Mouse (Mus musculus) cerebellum, adult 11 months (tissue): ENCODE measurements around the gene Gm5483.
"Not testable (repeated sequence)": the region's sequence is repeated elsewhere in the genome, so short reads cannot be mapped to it uniquely, and the experiment has no call there.

Experiments used
- DNase-seq: peaks from one replicate; pipeline ENCODE4 v3.0.0; 2022

Gene Gm5483

DNA sequence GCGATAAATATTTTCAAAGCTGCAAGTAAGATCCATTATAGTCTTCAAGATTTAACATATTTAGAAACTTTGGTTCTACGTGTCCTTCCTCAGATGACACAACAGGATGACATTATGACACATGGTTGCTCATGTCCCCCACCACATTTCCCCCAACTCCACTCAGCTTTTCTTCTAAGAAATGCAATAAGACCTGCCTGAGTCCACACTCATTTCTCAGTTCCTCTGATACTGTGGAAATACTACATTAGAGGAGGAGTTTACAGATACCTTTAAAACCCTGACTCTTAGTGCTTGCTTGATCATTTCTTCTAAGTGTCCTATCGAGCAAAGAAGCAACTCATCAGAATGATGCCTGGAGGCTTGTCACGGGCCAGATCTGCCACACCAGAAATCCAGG is at the start of gene Gm5483:
Gm5483 (plus strand) TSS at position 301 of the 400 bp plus-strand sequence.
- DNase-seq: not testable (repeated sequence)

DNA sequence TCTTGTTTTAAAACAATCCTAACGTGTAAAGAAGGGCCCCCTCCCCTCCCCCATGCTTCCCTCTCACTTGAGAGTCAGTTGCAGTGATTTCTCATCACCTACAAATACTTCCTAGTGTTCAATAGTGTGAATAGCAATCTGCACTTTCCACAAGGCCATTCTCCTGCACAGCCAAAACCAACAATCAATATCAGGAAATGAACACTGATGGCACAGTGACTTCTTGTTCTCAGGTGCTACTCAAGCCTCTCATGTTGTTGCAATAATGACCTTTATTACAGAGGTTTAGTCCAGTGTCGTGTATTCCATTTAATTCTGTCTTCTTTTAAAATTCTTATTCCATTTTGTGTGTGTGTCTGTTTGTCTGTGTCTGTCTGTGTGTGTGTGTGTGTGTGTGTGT is 45.8 kb upstream of the Gm5483 start:
- DNase-seq: no peak

DNA sequence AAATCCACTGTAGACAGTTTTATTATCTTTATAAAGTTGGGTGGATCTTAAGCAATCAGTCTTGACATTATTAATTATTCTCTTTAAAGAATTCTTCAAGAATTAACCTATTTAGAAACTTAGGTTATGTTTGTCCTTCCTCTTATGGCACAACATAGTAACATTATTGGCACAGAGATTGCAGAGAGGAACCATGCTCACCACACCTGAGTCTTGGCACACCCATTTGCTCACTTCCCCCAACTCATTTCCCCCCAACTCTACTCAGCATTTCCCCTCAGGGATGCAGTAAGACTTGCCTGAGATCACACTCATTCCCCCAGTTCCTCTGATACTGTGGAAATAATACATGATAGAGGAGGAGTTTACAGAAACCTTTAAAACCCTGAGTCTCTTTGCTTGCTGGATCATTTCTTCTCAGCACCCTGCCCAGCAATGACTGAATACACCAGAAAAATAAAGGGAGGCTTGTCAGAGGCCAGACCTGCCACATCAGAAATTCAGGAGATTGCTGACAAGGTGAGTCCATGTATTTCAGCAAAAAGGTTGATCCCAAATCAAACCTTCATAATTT is 27.5 kb upstream of the Gm5483 start, which contains the start of gene Stfa2l1:
Stfa2l1 (plus strand) TSS at position 410 of the 574 bp plus-strand sequence.
- no peak for DNase-seq

DNA sequence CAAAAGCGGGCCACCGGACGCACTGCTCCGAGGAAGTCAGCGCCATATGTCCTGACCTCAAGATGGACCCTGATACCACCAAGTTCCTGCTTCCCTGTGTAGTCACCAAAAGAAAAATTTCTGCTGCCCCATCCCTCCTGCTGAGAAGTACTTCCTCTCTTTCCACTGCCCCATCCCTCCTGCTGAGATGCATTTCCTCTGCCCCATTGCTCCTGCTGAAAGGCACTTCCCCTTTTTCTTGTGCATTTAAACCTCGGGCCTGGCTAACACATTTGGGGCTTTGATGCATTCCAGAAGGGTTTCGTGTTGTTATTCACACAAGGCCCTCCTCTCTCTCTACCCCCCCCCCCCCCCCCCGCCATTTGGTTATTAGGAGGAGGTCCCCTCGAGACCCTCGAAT is 16.2 kb upstream of the Gm5483 start:
- not testable (repeated sequence) for DNase-seq

DNA sequence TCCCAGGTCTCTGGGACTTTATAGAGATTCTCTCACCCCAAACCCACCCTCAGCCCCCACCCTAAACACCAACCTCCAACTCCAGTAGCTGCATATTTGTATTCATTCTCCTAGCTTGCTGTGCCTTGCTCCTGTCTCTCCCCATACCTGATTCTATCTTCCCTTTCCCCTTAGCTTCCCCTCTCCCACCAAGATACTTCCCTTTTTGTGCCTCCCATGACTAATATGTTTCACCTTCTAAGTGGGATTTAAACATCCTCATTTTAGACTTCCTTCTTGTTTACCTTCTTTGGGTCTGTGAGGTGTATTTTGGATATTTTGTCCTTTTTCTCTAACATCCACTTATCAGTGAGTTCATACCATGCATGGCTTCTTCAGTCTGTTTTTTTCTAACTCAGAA is 7.9 kb upstream of the Gm5483 start:
- no peak for DNase-seq

DNA sequence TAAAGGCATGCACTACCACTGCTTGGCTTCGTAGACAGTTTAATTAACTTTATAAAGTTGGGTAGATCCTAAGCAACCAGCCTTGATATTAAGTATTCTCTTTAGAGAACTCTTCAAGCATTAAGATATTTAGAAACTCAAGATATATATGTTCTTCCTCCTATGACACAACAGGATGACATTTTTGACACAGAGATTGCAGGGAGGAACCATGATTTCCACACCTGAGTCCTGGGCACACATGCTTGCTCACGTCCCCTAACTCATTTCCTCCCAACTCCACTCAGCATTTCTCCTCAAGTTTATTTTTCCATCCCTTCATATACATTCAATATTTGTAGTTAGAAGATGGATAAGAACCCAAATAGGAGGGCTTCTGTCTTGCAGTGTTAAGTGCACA is 4.1 kb upstream of the Gm5483 start:
- no peak for DNase-seq

DNA sequence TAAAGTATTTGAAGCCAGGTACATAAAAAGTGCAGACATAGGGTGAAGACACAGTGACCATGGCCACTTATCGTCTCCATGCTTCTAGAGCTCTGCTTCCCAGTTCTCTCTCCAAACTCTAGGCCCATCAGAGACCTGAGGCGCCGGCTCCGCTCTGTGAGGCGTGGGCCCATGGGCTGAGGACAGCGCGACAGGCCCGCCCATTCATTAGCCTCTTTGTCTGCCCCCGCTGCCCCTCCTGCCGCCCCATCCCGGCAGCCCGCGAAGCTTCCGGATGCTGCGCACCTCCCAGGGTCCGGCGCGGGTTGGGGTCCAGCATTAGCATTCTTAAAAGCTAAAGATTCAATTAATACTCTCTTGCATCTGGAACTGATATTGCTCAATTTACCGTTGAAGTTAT is 15.2 kb downstream of the Gm5483 start:
- no peak for DNase-seq

DNA sequence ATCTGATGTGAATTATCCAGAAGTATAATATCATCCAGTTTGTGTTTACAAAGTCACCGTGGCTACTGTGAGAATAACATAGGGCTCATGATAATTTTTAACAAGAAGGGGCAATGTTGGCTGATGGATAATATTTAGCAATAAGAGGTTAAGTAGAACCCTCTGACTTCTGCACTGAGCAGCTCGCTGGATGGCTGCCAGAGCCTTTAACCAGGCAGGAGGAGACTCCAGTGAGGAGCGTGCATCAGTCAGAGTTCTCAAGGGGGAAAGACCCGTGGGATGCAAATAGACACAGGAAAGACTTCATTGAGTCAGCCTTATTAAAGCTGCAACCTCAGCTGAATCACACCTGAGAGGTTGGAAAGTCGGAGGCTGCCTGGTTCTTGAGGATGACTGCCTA is 19.8 kb downstream of the Gm5483 start:
- no peak for DNase-seq

DNA sequence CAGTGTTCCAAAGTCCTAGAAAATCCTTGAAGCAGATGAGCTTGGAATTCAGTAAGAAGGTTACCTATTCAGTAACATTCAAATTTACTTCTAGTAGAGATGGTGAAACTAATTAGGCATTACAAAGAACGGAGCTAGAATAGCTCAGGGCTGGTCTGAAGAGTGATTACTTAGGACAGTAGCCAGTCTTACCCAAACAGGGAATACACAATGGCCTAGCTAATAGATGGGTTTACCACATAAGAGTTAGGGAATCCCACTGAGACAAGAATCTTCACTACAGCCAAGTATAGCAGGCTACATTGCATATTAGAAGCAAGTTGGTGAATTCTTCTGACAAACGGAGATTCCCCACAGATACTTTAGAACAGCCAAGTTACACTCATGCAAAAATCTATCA is 21.7 kb downstream of the Gm5483 start:
- DNase-seq: not testable (repeated sequence)

DNA sequence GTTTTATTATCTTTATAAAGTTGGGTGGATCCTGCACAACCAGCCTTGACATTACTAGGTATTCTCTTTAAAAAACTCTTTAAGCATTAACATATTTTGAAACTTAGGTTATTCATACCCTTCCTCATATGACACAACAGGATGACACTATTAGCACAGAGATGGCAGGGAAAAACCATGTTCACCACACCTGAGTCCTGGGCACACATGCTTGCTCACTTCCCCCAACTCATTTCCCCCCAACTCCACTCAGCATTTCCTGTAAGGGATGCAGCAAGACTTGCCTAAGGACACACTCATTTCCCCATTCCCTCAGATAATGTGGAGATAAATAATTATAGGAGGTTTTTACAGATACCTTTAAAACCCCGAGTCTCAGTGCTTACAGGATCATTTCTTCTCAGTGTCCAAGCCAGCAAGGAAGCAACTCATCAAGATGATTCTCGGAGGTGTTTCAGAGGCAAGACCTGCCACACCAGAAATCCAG is 26.0 kb downstream of the Gm5483 start, which contains the start of gene Gm5416:
Gm5416 (plus strand) TSS at position 437 of the 487 bp plus-strand sequence.
- DNase-seq: no peak

DNA sequence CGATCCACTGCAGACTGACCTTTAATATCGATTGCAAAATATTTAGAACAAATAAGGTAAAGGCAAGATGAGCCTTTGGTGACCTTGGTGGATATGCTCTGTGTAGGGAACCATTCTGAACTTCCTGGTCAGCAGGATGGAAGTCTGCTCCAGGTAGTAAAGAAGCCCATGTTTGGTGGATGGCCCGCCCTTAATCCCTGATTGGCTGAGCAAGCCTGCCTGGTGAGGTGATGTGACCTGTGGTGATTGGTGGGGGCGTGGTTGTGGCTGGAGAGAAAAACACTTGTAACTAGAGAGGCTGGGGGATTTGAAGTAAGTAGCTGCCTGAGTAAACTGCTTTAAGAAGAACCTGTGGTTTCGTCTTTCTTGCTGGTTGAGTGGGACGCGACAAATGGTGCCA is 37.2 kb downstream of the Gm5483 start, which contains the start of gene 2010005H15Rik:
2010005H15Rik (plus strand) TSS at position 301 of the 400 bp plus-strand sequence.
- not testable (repeated sequence) for DNase-seq
